Mouse (Mus musculus): ENCODE results near the gene Vangl2.
"Not testable (repeated sequence)": the region's sequence is repeated elsewhere in the genome, so short reads cannot be mapped to it uniquely, and the experiment has no call there.

The Vangl2 gene

DNA sequence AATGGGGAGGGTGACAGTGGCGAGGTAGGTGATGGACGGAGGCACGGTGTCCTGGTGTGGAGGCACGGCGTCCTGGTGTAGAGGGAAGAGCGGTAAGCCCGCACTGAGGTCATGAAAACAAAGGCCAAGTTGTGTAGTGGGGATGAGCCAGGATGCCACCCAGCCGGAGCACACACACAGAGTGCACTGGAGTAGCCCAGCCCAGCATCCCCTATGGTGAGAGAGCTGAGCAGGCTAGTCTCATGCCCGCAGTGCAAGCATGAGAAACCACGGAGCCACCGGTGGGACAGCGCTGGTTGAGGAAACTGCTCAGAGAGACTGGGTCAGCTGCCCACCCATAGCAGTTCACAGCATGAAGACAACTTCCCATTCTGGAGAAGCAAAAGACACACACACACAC, 26.6 kb downstream of the Vangl2 start:
- no peak for DNase-seq (ENCODE audit: low read depth, low spot score)

DNA sequence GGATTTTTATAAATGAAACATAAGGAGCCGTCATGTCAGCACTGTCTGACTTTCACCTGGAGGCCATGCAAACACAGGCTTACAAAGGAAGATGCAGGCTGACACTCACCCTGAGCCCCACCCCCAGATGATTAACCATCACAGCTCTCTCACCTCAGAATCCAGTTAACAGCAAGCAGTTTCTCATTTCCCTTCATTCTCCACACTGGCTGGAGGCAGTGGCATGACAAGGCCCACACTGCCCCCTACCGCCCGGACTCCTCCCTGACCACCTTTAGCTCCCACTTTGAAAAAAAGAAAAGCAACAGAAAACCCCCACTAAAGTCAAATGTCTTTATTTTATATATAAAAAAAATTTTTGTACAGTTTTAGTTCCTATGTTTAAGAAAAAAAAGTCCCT, 27.6 kb downstream of the Vangl2 start:
- DNase-seq (ENCODE audit: low read depth, low spot score) = peak; percentile 27

DNA sequence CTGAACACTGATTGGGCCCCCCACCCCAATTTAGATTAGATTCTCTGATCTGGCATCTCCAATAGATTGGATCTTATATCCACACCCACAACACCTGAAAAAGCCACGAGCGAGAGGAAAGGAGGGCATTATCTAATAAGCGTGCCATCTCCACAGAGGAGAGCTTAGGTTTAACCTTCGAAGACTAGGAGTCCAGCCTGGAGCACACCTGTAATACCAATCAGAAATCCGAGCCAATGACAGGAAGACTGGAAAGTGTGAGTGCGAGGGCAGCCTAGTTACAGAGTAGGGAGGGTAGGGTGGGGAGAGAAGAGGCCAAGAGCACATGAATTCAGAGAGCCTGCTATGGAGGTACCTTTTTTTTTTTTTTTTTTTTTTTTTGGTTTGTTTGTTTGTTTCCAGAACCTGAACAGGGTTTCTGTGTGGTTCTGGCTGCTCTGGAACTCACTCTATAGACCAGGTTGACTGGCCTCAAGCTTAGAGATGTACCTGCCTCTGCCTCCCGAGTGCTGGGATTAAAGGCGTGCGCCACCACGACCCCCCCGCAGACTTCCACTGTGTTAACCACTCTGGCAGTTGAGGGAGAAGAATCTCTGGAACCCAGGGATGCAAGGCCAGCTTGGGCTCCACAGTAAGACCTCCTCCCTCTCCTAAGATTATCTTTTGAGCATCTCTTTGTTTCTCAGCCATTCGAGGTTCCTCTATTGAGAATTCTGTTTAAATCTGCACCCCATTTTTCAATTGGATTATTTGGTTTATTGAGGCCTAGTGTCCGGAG, 29.2 kb downstream of the Vangl2 start:
- no peak for DNase-seq (ENCODE audit: low read depth, low spot score)

DNA sequence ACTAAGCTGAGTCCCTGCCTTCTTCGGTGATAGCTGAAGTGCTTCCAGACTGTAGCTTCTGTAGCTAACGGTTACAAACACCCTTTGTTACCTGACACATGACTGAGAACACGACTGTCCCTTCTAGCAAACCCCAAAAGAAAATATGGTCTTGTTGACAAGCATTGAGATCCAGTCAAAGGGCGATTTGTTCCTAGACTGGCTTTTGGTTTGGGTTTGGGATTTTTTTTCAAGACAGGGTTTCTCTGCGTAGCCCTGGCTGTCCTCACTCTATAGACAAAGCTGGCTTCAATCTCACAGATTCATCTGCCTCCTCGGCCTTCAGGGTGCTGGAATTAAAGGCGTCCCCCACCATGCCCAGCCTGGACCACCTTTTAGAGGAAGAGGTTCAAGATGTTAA, 31.5 kb downstream of the Vangl2 start:
- DNase-seq (ENCODE audit: low read depth, low spot score) = no peak

DNA sequence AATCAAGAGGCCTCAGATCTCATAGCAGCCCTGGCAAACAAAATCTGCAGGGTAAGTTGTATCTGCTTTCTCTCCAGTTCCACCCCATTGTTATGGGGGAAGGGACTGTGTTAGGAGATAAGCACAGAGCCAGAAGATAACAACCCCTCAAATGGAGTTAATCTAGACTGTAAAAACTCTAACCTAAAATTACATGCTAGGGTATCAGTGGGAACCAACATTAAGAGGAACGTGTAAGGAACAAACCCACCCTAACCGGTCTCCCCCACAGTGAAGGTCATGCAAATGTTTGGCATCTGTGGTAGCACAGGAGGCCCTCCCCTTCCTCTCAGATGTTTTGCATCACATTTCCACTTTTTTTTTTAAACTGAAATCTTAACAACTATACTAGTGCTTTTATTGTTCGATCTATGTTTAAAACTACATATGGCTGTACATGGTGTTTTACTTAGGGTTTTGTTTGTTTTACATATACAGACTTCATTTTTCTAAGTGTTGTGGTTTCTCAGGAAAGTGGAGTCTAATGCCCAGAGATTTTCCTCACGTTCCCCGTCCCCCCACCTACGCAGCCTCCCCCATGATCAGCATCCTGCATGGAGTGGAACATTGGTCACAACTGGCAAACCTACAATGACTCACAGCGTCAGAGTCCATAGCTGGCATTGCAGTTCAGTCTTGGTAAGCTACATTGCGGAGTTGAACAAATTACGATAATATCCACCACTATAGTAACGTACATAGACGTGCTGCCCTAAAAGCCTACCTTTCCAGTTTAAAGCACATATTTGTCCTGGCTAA, 33.1 kb downstream of the Vangl2 start:
- DNase-seq (ENCODE audit: low read depth, low spot score) = no peak

DNA sequence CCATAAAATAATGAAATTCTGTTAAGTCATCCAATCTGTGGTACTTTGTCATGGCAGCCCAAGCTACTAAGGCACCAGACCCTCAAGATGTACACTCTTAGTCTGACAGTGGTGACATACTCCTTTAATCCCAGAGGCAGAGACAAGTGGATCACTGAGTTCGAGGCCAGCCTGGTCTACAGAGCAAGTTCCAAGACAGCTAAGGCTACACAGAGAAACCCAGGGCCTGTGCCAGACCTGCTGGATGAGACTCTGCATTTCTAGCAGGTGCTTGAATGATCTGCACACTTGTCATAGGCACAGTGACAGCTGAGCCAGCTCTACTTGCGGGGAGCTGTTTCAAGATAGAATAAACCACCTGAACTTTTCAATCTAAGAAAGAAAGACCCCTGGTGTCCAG, 33.7 kb downstream of the Vangl2 start:
- DNase-seq (ENCODE audit: low read depth, low spot score) = no peak

DNA sequence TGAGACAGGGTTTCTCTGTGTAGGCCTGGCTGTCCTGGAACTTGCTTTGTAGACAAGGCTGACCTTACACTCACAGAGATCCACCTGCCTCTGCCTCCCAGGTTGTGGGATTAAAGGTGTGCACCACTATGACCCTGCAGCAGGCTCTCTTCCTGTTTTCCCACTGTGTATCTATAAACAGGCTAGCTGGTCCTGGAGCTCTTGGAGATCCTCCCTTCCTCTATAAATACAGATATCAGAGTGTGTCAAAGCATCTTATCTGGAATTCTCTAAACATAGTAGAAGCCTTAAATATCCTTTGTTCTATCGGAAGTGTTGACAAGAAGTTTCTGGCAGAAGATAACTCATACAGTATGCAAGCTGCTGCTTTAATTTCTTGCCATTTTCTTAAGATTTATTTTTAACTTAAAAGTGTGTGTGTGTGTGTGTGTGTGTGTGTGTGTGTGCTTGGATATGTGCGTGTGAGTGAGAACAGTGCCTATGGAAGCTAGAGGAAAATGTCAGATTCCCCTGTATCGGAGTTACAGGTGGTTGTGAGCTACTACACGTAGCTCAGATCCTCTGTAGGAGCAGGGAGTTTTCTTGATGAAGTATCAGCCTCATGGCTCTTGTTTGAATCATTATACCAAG, 35.2 kb downstream of the Vangl2 start:
- no peak for DNase-seq (ENCODE audit: low read depth, low spot score)

DNA sequence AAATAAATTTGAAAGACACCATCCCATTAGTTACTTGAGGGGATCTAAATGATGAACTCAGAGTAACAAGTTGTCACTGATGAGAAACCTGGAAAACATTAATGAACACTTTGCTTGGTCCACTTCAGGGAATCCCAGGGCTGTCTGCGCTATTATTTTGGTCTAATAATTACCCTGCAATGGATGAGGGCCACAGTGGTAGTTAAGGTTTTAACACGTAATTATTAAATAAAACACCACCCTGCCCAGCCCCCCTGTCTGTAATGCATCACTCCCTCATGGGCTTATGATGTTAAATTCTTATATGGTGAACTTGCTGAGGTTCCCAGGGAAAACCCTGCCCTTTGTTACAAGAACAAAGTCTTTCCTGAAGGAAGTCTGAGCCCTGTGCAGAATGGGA, 36.4 kb downstream of the Vangl2 start:
- DNase-seq (ENCODE audit: low read depth, low spot score) = no peak

DNA sequence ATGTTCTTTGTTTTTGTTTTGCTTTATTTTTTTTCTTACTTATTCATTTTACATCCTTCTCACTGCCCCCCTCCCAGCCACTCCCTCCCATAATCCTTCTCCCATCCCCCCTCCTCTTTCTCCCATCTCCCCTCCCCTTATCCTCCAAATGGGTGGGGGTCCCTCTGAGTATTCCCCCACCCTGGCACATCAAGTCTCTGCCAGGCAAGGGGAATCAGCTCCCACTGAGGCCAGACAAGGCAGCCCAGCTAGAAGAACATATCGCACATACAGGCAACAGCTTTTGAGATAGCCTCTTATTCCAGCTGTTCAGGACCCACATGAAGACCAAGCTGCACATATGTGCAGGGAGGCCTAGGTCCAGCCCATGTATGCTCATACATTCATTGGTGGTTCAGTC, 44.1 kb downstream of the Vangl2 start:
- no peak for DNase-seq (ENCODE audit: low read depth, low spot score)

DNA sequence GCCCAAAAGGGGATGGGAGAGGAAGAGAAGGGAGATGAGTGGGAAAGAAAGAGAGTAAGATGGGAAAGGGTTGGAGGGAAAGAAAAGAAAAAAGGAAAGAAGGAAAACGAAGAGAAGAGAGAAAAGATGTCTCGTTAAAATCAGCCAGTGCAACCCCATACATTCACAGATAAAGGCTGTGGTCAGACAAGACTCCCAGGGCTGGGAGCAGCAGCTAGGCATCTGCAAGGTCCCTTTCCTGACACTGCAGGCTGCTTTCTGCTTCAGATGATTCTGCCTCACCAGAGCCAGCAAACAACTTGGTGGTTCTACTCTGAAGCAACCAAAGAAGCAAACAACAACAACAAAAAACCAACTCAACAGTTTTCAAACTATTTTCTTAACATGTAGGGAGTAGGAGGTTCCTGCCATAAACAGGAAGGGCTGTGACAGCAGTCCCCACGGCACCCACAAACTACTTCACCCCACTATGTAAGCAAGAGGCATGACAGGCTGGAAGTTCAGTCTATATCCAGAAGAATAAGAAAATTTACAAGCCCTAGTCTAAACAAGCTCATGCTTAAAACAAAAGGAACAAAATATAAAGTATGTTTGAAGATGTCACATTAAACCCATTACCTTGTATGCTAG, 44.8 kb downstream of the Vangl2 start:
- DNase-seq (ENCODE audit: low read depth, low spot score) = no peak

DNA sequence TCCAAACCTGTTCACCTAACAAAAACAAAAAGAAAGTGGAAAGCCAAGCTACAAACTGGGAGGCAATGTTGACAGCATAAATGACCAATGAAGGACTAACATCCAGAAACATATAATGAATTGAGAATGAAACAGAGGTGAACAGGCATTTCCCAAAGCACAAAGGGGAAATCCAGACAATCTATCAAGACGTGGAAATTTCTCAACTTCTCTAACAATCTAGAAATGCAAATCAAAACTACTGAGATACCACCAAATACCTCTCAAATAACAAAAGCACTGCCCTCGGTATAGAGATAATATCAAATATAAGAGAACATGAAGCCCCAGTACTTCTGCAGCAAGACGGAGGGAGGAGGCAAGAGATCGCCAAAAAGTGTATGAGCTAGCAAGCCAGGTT, 45.5 kb downstream of the Vangl2 start:
- no peak for DNase-seq (ENCODE audit: low read depth, low spot score)

DNA sequence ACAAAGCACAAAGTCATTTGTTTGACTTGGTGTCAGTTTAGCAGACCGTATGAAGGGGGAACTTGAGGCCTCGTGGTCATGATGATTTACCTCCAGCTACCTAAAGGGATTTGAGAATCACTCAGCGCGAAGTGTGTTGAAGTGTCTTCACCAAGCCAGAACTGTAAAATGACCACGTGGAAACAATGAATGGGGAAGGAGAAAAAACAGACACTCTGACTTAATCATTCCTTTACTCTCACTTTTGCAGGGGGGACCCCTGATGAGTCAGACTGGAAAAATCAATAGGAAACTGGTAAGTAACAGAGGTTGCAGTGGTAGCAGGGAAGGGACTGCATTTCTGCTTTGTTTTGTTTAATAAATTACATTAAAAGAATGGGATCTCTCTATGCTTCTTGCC, 46.1 kb downstream of the Vangl2 start:
- no peak for DNase-seq (ENCODE audit: low read depth, low spot score)

DNA sequence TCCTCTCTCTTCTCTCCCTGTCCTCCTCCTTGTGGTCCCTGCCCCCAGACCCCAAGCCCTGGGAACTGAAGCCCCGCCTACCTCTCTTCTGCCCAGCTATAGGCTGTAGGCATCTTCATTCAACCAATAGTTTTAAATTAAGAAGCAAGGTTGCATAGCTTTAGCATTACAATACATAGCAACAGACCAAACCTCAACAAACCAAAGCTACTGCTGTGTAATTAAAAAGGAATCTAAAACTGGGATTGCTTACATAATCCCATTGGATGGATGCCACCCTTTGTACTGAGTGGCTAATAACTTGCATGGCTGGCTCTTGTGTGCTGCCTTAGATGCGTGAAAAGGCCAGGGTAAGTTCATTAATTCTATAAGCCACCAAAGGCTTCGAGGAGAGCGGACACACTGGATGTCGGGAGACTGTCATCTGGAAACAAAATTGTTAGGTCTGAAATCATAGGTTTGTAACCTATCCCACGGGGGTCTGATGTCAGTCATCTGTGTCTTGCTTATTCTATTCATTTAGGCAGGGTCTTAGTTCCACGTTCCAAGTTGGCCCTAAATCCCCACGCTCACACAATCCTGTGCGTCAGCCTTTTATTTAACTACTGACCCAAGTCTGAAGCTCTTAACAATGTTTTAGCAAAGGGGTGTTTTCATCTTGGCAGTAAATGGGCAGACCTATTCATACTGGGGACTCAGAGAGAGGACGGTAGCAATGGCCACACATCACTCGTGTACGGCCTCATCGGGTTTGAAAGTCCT, 48.1 kb downstream of the Vangl2 start:
- no peak for DNase-seq (ENCODE audit: low read depth, low spot score)

DNA sequence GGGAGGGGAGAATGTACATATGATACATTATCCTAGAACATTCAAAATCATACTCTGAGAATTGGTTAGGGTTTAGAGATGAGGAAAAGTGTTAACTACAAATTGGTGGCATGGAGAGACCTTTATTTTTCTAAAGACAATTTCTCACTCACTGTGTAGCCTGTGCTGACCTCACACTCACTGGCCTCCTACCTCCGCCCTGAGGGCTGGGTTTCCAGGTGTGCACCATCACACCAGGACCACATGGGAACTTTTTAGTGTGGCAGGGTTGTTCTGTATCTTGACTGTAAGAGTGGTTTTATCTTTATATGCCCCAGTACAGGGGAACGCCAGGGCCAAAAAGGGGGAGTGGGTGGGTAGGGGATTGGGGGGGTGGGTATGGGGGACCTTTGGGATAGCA, 50.4 kb downstream of the Vangl2 start:
- no peak for DNase-seq (ENCODE audit: low read depth, low spot score)

DNA sequence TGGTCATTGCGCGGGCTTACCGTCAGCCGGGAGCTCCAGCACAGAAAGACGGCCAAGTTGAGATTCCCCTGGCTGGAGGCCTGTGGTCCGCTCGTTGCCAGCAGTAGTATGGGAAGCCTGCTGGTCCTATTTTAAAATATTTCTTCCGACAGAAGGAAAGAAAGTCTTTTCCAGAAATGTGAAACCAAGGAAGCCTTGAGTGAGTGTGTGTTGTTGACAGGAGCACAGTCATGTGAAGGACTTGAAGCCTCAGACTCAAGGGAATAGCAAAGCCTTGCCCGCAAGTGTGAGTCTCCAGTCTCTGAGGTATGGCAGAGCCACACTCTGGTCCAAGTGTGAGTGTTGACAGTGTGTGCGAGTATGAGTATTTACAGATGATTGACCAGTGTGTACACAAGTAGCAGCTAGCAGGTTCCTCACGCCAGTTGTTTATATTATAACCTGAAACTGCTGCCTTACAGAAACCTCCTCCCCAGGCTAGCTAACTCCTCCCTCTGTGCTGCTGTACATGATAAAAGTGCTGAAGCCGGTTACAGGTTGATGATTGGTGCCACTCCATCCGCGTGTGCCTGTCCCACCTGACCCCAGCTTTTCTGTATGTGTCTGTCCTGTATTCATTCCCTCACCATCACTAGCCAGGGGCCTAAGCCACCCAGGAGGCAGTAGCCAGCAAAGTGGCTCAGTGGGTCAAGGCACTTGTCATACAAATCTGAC, 51.3 kb downstream of the Vangl2 start:
- no peak for DNase-seq (ENCODE audit: low read depth, low spot score)

DNA sequence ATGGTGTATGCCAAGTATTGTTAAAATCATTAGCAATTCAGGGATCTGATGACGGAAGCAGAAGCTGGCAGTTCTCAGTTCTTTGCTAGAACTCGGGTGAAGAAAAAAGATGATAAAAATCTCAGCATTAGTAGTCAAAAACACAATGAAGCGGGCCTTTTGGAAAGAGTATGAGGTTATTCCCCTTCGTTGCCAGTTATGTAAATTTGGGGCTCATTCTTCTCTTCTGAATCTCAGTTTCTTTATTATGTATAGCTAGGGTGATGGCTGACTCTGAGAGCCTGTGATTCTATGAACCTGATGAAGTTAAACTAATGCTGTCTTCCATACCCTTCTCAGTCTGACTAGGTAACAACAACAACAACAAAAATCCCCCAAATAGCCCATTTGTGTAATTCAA, 52.4 kb downstream of the Vangl2 start:
- no peak for DNase-seq (ENCODE audit: low read depth, low spot score)

DNA sequence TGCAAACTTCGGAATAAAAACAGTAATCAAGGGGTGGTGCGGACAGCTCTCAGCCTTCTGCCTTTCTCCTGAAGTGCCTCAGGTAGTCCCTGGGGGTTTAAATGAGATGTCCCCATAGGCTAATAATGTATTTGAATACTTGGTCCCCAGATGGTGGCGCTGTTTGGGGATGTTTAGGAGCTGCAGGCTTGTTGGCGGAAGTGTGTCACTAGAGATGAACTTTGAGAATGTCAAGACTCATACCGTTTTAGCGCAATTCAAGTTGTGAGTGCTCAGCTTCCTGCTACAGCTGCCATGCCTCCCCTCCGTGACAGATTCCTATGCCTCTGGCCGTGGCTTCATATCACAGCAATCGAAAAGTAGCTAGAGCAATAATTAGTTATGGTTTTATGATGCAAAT, 52.9 kb downstream of the Vangl2 start:
- no peak for DNase-seq (ENCODE audit: low read depth, low spot score)

DNA sequence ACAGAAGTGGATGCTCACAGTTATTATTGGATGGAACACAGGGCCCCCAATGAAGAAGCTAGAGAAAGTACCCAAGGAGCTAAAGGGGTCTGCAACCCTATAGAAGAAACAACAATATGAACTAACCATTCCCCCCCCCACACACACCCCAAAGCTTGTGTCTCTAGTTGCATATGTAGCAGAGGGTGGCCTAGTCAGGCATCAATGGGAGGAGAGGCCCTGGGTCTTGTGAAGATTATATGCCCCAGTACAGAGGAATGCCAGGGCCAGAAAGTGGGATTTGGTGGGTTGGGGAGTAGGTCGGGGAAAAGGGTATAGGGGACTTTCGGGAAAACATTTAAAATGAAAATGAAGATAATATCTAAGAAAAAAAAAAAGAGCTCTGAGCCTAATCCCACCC, 53.9 kb downstream of the Vangl2 start:
- DNase-seq (ENCODE audit: low read depth, low spot score) = not testable (repeated sequence)

DNA sequence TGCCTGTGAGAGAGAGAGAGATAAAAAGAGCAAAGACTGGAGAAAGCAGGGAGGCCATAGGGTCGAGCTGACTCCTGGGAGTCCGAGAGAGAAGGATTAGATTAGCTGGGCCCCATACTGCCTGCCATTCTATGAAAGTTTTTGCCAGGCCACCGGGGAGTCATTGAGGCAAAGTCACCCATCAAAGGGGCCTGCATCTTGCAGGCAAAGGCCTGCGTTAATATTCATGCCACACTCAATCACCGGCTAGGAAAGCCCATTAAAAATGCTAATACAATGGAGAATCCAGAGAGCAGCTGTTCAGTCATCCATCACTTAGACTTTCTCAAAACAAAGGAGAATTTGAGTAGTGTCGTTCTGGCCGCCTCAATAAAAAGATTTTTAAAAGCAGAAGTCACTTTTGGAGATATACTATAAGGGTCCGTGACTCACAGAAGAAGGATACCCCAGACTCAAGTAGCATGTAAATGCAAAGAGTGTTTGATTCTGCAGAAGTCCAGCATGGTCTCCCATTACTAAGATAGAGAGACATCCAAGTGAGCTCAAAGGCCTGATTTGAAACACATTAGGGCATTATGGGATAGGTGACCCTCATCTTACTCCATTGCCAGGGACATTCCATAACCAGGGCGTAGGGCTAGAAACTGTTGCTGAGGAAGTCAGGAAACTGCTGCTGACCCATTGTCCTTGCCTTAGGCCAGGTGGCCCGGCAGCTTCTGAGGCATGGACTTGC, 57.2 kb downstream of the Vangl2 start:
- peak; percentile 26 for DNase-seq (ENCODE audit: low read depth, low spot score)

DNA sequence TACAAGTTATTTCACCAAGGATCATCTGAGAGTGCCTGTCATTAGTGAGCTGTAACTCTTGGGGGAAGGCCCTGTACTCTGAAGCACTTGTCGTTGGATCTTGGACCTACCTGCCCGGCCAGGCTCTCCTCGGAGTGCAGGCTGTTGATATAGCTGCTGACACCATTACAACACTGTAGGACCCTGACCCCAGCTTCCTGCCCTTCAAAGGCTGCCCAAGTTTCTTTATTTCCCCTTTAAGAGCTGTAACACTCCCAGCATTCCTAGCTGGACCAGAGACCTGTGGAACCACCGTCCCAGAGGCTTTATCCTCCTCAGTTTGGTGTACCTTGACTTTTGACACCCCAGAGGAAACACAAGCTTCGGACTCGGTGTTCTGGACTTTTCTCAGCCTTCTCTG, 59.0 kb downstream of the Vangl2 start:
- no peak for DNase-seq (ENCODE audit: low read depth, low spot score)
